Mouse (Mus musculus) heart, embryonic 14.5 days (tissue): ENCODE measurements at regions not wholly inside any gene's neighbourhood (a gene's known extent, or its start where the extent isn't known, plus 50 kb on each side); places are given as distances from the start of the nearest gene placed in this dataset.

ENCODE experiments used
- ATAC-seq: fragments of 200-750 bp; cut with Nextera tagmentation; 2 replicates; pipeline ENCODE4 v1.8.0; 2017; ENCODE audit warnings: low read depth, moderate TSS enrichment; ENCODE audit not compliant: insufficient number of reproducible peaks, insufficient read depth, low FRiP score
- H3K27ac ChIP-seq, 2 experiments: fragments of 200-500 bp in 1 of 2; fragments of 300-500 bp in 1 of 2; sonication (generic) in 1 of 2; replicated peaks in 1 of 2; 2 replicates each; pipeline ENCODE4 v1.5.1; 2012 to 2014; ENCODE audit warnings: low read depth in 2 of 2, low read length in 2 of 2, control low read depth in 1 of 2, mild to moderate bottlenecking in 1 of 2, mixed read lengths in 1 of 2; ENCODE audit not compliant: control insufficient read depth in 1 of 2, insufficient read depth in 1 of 2
- H3K27me3 ChIP-seq: fragments of 300-500 bp; sonication (generic); 2 replicates; pipeline ENCODE4 v1.6.1; 2014; ENCODE audit warnings: mild to moderate bottlenecking, low read length, control low read depth; ENCODE audit not compliant: control insufficient read depth, insufficient read depth
- H3K36me3 ChIP-seq: fragments of 300-500 bp; sonication (generic); 2 replicates; pipeline ENCODE4 v1.6.1; 2014; ENCODE audit warnings: mild to moderate bottlenecking, control low read depth, low read length, mixed read lengths; ENCODE audit not compliant: control insufficient read depth, insufficient read depth
- H3K4me1 ChIP-seq, 2 experiments: fragments of 200-500 bp in 1 of 2; fragments of 300-500 bp in 1 of 2; sonication (generic) in 1 of 2; 2 replicates each; pipeline ENCODE4 v1.6.1; 2012 to 2014; ENCODE audit warnings: low read length in 2 of 2, control low read depth in 1 of 2, mixed read lengths in 1 of 2; ENCODE audit not compliant: control insufficient read depth in 2 of 2, insufficient read depth in 2 of 2
- H3K4me2 ChIP-seq: fragments of 300-500 bp; sonication (generic); 2 replicates; pipeline ENCODE4 v1.6.1; 2014; ENCODE audit warnings: mild to moderate bottlenecking, low read length
- H3K4me3 ChIP-seq, 2 experiments: fragments of 200-500 bp in 1 of 2; fragments of 300-500 bp in 1 of 2; sonication (generic) in 1 of 2; 2 replicates each; pipeline ENCODE4 v1.5.1; 2012 to 2014; ENCODE audit warnings: low read length in 2 of 2, mild to moderate bottlenecking in 2 of 2, control low read depth in 1 of 2, low read depth in 1 of 2, moderate library complexity in 1 of 2; ENCODE audit not compliant: control insufficient read depth in 1 of 2, insufficient read depth in 1 of 2
- H3K9ac ChIP-seq: fragments of 300-500 bp; sonication (generic); 2 replicates; pipeline ENCODE4 v1.6.1; 2014; ENCODE audit warnings: mild to moderate bottlenecking, low read length
- H3K9me3 ChIP-seq: fragments of 300-500 bp; sonication (generic); 2 replicates; pipeline ENCODE4 v1.6.1; 2016; ENCODE audit warnings: low read length, control low read depth; ENCODE audit not compliant: control insufficient read depth
- WGBS: fragments of 180-500 bp; shearing (Covaris S2); extraction: QIAGEN DNeasy Blood & Tissue Kit; methylation state at CpG from one replicate; pipeline ENCODE4 v1.1.7; 2014; 5-methylcytosine and 5-hydroxymethylcytosine counted together

- Histone ChIP-seq H3K36me3 (no peaks in the 10 kb centered on the region), H3K27me3 (no peaks in the 10 kb centered on the region), H3K4me3 (no peak overlapping the region), H3K9ac (no peak overlapping the region), H3K27ac (no peak overlapping the region), H3K9me3 (no peaks in the 10 kb centered on the region), H3K4me2 (no peak overlapping the region), H3K4me1 (peaks cover 4% of the 10 kb centered on the region in 2 experiments)
- 79% methylated on average over 17 of the region's 17 CpGs for whole genome bisulfite sequencing
- no peak for ATAC-seq
Observed at GRCm38 (mm10) chr15:97188545-97188944, 58.4 kb upstream of the Pced1b start.

DNA sequence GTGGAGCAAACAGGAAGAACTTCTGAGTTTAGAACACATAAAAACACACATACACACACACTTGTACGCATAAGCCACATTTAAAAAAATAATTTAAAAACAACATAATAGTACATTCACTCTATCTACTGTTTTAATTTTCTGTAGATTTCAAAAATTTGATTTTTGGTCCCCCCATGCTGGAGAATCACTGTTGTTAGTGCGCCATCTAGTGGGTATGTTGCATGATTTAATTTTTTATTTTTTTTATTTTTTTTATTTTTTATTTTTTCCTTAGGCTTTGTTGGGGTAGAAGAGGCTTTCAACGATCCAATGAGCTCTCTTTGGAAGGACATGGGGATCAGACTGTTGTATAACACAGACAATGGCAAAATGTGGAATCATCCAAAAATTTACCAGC is 59.1 kb upstream of the Pced1b start:
- no peak overlapping the region for H3K4me3 ChIP-seq
- H3K27ac ChIP-seq: no peak overlapping the region
- peaks cover 4% of the 10 kb centered on the region in 2 experiments for H3K4me1 ChIP-seq
- WGBS: 21% methylated on average over 3 of the region's 3 CpGs
- no peaks in the 10 kb centered on the region for H3K9me3 ChIP-seq
- H3K27me3 ChIP-seq: no peaks in the 10 kb centered on the region
- no peak for ATAC-seq
- H3K36me3 ChIP-seq: no peaks in the 10 kb centered on the region
- no peak overlapping the region for H3K4me2 ChIP-seq
- no peak overlapping the region for H3K9ac ChIP-seq

- no peak overlapping the region for H3K4me3 ChIP-seq
- H3K27me3 ChIP-seq: no peaks in the 10 kb centered on the region
- peaks cover 6 to 8% of the 10 kb centered on the region in 2 experiments for H3K4me1 ChIP-seq
- no peak for ATAC-seq
- no peak overlapping the region for H3K4me2 ChIP-seq
- no peak overlapping the region for H3K9ac ChIP-seq
- 68% methylated on average over 8 of the region's 8 CpGs for WGBS
- no peak overlapping the region for H3K27ac ChIP-seq
- H3K9me3 ChIP-seq: no peaks in the 10 kb centered on the region
- H3K36me3 ChIP-seq: no peaks in the 10 kb centered on the region
Observed at GRCm38 (mm10) chr15:97186034-97186433, 60.9 kb upstream of the Pced1b start.

DNA sequence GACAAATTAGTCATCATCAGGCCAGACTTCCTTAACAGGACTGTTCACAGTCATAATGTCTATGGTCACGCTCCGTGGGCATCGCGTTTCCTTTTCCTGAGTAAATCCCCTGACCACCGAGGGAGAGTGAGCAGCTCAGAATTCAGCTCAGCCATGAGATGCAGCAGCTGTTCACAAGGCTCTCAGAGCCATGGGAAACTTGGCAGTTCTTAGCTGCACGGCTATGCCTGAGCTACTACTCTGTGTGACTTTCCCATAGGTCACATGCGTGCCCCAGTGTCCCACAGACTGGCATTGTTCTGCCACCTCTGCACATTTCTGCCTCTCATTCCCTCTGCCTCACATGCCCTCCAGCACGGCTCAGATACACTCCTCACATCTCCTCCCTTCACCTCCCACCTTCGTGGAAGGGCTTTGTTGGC is 64.3 kb upstream of the Pced1b start:
- H3K9me3 ChIP-seq: no peaks in the 10 kb centered on the region
- no peaks in the 10 kb centered on the region for H3K36me3 ChIP-seq
- ATAC-seq: peak; percentile 54
- no peaks in the 10 kb centered on the region for H3K27me3 ChIP-seq
- WGBS: 61% methylated on average over 9 of the region's 9 CpGs
- no peak overlapping the region for H3K4me3 ChIP-seq
- no peak overlapping the region for H3K9ac ChIP-seq
- peaks cover 6 to 8% of the 10 kb centered on the region in 2 experiments; a peak in 3 of 4 replicates for H3K4me1 ChIP-seq
- H3K27ac ChIP-seq: no peak overlapping the region
- H3K4me2 ChIP-seq: no peak overlapping the region

GRCm38 (mm10) chr15:97180970-97181669 is 65.8 kb upstream of the Pced1b start:
- peaks cover 6 to 8% of the 10 kb centered on the region in 2 experiments; a peak in 3 of 4 replicates for H3K4me1 ChIP-seq
- no peaks in the 10 kb centered on the region for H3K36me3 ChIP-seq
- no peak overlapping the region for H3K4me3 ChIP-seq
- H3K4me2 ChIP-seq: no peak overlapping the region
- H3K27me3 ChIP-seq: no peaks in the 10 kb centered on the region
- WGBS: 70% methylated on average over 9 of the region's 9 CpGs
- no peaks in the 10 kb centered on the region for H3K9me3 ChIP-seq
- no peak overlapping the region for H3K27ac ChIP-seq
- H3K9ac ChIP-seq: no peak overlapping the region
- no peak for ATAC-seq

- H3K27ac ChIP-seq: no peak overlapping the region
- peaks cover 4% of the 10 kb centered on the region in 2 experiments; a peak in 3 of 4 replicates for H3K4me1 ChIP-seq
- H3K9ac ChIP-seq: no peak overlapping the region
- no peaks in the 10 kb centered on the region for H3K9me3 ChIP-seq
- H3K4me3 ChIP-seq: no peak overlapping the region
- H3K4me2 ChIP-seq: no peak overlapping the region
- WGBS: 70% methylated on average over 3 of the region's 3 CpGs
- ATAC-seq: no peak
- H3K36me3 ChIP-seq: no peaks in the 10 kb centered on the region
- no peaks in the 10 kb centered on the region for H3K27me3 ChIP-seq
Observed at GRCm38 (mm10) chr15:97178286-97178685, 68.6 kb upstream of the Pced1b start.

DNA sequence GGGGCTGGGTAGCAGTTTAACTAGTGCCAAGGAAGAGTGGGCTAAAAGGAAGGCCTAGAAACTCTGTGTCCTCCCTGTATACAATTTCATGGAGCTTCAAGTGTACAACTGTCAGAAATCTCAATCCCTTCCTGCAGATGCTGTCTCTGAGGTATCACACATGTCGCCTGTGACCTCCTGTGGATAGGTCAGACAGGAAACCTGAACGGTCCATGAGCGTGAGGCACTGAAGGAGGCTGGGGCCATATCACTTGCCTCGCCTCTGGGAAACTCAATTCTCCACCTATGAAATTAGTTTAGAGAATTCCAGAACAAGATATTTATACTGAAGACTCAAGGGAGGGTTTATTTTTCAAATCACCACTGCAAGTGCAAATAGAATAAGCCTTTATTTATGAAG is 69.1 kb upstream of the Pced1b start:
- H3K9ac ChIP-seq: no peak overlapping the region
- no peak overlapping the region for H3K4me3 ChIP-seq
- WGBS: 57% methylated on average over 4 of the region's 4 CpGs
- no peak overlapping the region for H3K4me2 ChIP-seq
- no peaks in the 10 kb centered on the region for H3K36me3 ChIP-seq
- no peaks in the 10 kb centered on the region for H3K27me3 ChIP-seq
- peaks cover 6 to 8% of the 10 kb centered on the region in 2 experiments; a peak in 3 of 4 replicates for H3K4me1 ChIP-seq
- no peaks in the 10 kb centered on the region for H3K9me3 ChIP-seq
- no peak for ATAC-seq
- no peak overlapping the region for H3K27ac ChIP-seq

- Histone ChIP-seq H3K4me3 (no peak overlapping the region), H3K9ac (no peak overlapping the region), H3K36me3 (no peaks in the 10 kb centered on the region), H3K27ac (no peak overlapping the region), H3K4me2 (no peak overlapping the region), H3K4me1 (peaks cover 7 to 9% of the 10 kb centered on the region in 2 experiments), H3K27me3 (no peaks in the 10 kb centered on the region), H3K9me3 (no peaks in the 10 kb centered on the region)
- ATAC-seq: no peak
- 32% methylated on average over 5 of the region's 5 CpGs for WGBS
Observed at GRCm38 (mm10) chr15:97174989-97175388, 71.9 kb upstream of the Pced1b start.
